Mouse (Mus musculus) stomach, postnatal 0 days (tissue): ENCODE data around the gene Pcdh9.

ENCODE experiments used
- CTCF ChIP-seq: IDR thresholded peaks from 2 replicates; pipeline ENCODE4 v1.5.1; 2016; ENCODE audit warnings: antibody characterized with exemption, low read depth, mild to moderate bottlenecking, moderate library complexity
- EP300 ChIP-seq: optimal IDR thresholded peaks from 2 replicates; pipeline ENCODE3; 2016; ENCODE audit warnings: antibody characterized with exemption

DNA sequence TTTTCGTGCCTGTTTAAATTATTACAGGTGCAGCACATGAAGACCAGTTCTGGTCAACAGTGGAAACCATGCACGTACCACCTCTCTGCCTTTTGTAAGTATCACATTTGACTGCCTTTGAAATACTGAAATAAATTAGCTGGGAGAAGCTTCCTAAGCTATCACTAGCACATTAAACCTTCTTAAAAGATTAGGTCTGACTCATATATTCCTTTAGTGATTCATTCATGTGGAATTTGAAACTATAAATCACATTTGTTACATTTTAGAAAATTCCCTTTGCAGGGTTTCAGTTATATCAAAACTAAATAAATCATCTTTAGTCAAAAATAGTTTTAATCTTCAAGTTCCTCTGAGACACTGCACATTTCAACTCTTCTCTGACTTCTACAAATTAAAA is 722.1 kb downstream of the Pcdh9 start:
- TF ChIP-seq CTCF (no peak), EP300 (no peak)
